Mouse (Mus musculus) liver, embryonic 13.5 days (tissue): ENCODE data around the gene Ccna1. TPM values are rescaled to one million over a fixed set of nuclear protein-coding genes. Genes with fewer than 3 reads are reported as not detected.

ENCODE experiments used
- ATAC-seq: fragments of 200-750 bp; cut with Nextera tagmentation; 2 replicates; pipeline ENCODE4 v1.8.0; 2017; ENCODE audit warnings: low read depth, mild to moderate bottlenecking, moderate number of reproducible peaks, moderate library complexity
- DNase-seq: peaks from one replicate; pipeline ENCODE4 v3.0.0; 2022
- H3K27ac ChIP-seq: fragments of 300-500 bp; sonication (generic); 2 replicates; pipeline ENCODE4 v1.5.1; 2015; ENCODE audit warnings: moderate library complexity, mild to moderate bottlenecking, inconsistent platforms
- H3K27me3 ChIP-seq: fragments of 300-500 bp; sonication (generic); 2 replicates; pipeline ENCODE4 v1.6.1; 2015; ENCODE audit warnings: mild to moderate bottlenecking, inconsistent platforms
- H3K36me3 ChIP-seq: fragments of 300-500 bp; sonication (generic); 2 replicates; pipeline ENCODE4 v1.6.1; 2015; ENCODE audit warnings: mild to moderate bottlenecking, inconsistent platforms
- H3K4me1 ChIP-seq: fragments of 300-500 bp; sonication (generic); replicated peaks from 2 replicates; pipeline ENCODE4 v1.6.1; 2015; ENCODE audit warnings: inconsistent platforms
- H3K4me2 ChIP-seq: fragments of 300-500 bp; sonication (generic); 2 replicates; pipeline ENCODE4 v1.6.1; 2015; ENCODE audit warnings: inconsistent platforms, mild to moderate bottlenecking, moderate library complexity
- H3K4me3 ChIP-seq: fragments of 300-500 bp; sonication (generic); replicated peaks from 2 replicates; pipeline ENCODE4 v1.5.1; 2015; ENCODE audit warnings: mild to moderate bottlenecking, inconsistent platforms
- H3K9ac ChIP-seq: fragments of 300-500 bp; sonication (generic); 2 replicates; pipeline ENCODE4 v1.6.1; 2015; ENCODE audit warnings: mild to moderate bottlenecking, inconsistent platforms
- H3K9me3 ChIP-seq: fragments of 300-500 bp; sonication (generic); replicated peaks from 2 replicates; pipeline ENCODE4 v1.6.1; 2016; ENCODE audit warnings: inconsistent platforms
- WGBS: fragments of 180-500 bp; shearing (Covaris S2); methylation state at CpG from one replicate; pipeline ENCODE4 v1.1.7; 2015; ENCODE audit not compliant: insufficient replicate concordance; 5-methylcytosine and 5-hydroxymethylcytosine counted together
- polyA plus RNA-seq: library from polyadenylated mRNA; unstranded; fragments of >200 nt; fragmentation: Nextera tagmentation; extraction: Ambion mirVana; gene quantifications from 2 replicates; pipeline ENCODE4 v1.2.1, GENCODE M21; 2015

Gene Ccna1
- polyA plus RNA-seq, 1 experiment from 2014 or later: 0.20 TPM

DNA sequence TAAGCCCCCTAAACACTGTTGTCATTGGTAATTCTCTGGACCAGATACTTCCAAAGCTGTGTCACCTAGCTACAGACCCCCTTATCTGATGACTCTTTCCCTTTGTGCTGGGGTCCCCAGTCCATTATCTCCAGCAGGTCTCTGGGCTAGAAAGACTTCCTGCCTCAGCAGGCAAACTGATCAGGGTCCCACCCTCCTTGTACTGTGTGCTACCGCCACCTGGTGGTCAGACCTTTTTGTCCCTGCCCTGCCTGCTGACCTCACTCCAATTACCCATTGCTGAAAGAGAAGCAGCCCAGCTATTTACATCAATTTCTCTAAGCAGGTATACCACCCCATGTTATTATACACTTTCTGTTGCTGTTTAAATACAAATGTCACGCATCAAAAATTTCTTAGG, 9.1 kb upstream of the Ccna1 start:
- Histone ChIP-seq H3K36me3 (no peaks in the 10 kb centered on the region), H3K4me2 (no peak overlapping the region), H3K27me3 (peaks cover 4% of the 10 kb centered on the region; the same call in 1 of the 2 replicates), H3K9me3 (no peaks in the 10 kb centered on the region), H3K4me3 (no peak overlapping the region), H3K4me1 (peaks cover 3% of the 10 kb centered on the region; the same call in 1 of the 2 replicates), H3K9ac (no peak overlapping the region), H3K27ac (no peak overlapping the region)
- WGBS: 2% methylated on average over 2 of the region's 2 CpGs
- ATAC-seq (0 out of 2 replicates have a peak, but pooled peaks have one; percentile 20), DNase-seq (peak; percentile 15)

DNA sequence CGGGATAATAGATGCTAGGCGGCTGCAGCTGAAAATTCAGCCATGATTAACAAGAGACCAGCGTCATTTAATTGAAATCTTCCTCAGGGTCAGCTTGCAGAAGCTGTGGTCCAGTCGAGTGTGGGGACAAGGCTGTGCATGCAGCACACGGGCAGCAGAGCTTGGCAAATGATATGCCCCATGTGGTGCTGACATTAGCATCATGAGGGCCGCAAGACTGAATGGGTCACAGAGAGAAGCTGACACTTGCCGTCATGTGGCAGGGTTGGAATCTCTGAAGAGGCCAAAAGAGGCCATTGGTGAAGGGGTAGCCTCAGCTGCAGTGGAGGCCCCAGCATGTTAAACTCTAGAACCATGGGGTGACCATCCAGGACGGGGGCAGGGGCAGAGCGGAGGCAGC, 7.4 kb upstream of the Ccna1 start:
- 61% methylated on average over 9 of the region's 9 CpGs for WGBS
- ATAC-seq (no peak), DNase-seq (no peak)
- H3K27me3 ChIP-seq: peaks cover 7% of the 10 kb centered on the region; the same call in 1 of the 2 replicates
- H3K4me1 ChIP-seq: peaks cover 3% of the 10 kb centered on the region; the same call in 1 of the 2 replicates
- no peak overlapping the region for H3K4me3 ChIP-seq
- H3K4me2 ChIP-seq: no peak overlapping the region
- H3K36me3 ChIP-seq: no peaks in the 10 kb centered on the region
- H3K9me3 ChIP-seq: no peaks in the 10 kb centered on the region
- H3K9ac ChIP-seq: no peak overlapping the region
- no peak overlapping the region for H3K27ac ChIP-seq

DNA sequence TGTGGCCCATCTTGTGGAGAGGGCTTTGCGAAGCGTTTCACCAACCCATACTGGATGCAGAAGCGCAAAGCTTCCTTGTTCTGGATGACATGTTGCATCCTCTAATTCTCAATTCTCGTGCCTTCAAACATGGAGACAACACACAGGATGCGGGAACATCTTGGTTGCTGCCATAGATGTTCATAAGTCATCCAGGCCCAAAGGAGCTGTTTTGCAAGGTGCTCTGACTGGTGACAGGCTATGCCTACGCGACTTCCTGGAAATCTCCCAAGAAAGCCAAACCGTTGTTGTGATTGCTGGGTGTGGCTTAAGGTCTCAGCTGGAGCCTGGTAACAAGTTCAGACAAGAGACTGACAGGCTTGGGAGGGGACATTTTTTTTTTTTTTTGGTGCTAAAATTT, 1.1 kb upstream of the Ccna1 start:
- H3K27me3 ChIP-seq: peaks cover 36% of the 10 kb centered on the region
- no peaks in the 10 kb centered on the region for H3K9me3 ChIP-seq
- H3K27ac ChIP-seq: no peak overlapping the region
- H3K4me3 ChIP-seq: no peak overlapping the region
- no peak for DNase-seq
- ATAC-seq: no peak
- 45% methylated on average over 8 of the region's 8 CpGs for WGBS
- H3K9ac ChIP-seq: no peak overlapping the region
- H3K4me1 ChIP-seq: 0 out of 2 replicates have a peak, but pooled peaks cover 7% of the 10 kb centered on the region
- H3K36me3 ChIP-seq: no peaks in the 10 kb centered on the region
- no peak overlapping the region for H3K4me2 ChIP-seq

DNA sequence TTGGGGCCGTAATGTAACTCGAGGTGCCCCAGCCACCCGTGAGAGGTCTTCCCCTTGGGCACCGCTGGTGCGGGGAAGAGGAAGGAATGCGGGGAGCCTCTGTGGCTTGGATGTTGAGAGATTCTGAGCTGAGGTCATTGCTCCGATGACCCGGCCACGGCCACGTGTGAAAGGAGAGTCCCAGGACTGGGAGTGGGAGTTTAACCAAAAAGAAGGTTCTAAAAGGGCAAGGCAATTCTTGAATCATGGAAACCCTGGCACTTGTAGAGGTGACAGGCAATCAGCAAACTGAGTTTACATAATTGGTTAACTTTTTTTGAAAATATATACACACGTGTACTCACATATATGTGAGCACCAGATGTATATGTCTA, 433 bp upstream of the Ccna1 start:
- Histone ChIP-seq H3K4me3 (peak overlapping the region; percentile 49), H3K27me3 (peaks cover 36% of the 10 kb centered on the region), H3K27ac (no peak overlapping the region), H3K4me1 (0 out of 2 replicates have a peak, but pooled peaks cover 7% of the 10 kb centered on the region), H3K4me2 (peak overlapping the region; percentile 65), H3K36me3 (no peaks in the 10 kb centered on the region), H3K9me3 (no peaks in the 10 kb centered on the region), H3K9ac (no peak overlapping the region)
- no peak for ATAC-seq
- DNase-seq: no peak
- WGBS: 7% methylated on average over 11 of the region's 11 CpGs

DNA sequence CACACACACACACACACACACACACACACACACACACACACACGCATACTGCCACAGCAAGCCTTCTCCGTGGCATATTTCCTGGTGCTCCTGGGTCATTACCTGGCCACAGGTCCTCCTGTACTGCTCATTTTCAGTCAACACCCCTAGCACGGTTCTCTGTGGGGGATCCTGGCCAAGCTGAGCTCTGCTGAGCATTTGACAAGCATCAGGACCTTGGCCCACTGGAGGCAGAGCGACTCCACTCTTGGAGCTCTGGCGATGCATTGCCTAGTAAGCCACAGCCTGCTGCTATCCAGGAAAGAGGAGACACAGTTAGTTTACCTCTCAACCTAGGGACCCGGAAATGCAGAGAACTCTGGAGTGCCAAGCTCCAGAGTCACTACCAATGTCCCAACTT, 1.1 kb downstream of the Ccna1 start:
- H3K9ac ChIP-seq: no peak overlapping the region
- DNase-seq (no peak), ATAC-seq (no peak)
- 32% methylated on average over 6 of the region's 6 CpGs for WGBS
- peaks cover 33% of the 10 kb centered on the region for H3K27me3 ChIP-seq
- H3K36me3 ChIP-seq: no peaks in the 10 kb centered on the region
- H3K9me3 ChIP-seq: no peaks in the 10 kb centered on the region
- H3K4me1 ChIP-seq: 0 out of 2 replicates have a peak, but pooled peaks cover 7% of the 10 kb centered on the region
- H3K4me2 ChIP-seq: no peak overlapping the region
- no peak overlapping the region for H3K27ac ChIP-seq
- H3K4me3 ChIP-seq: no peak overlapping the region

DNA sequence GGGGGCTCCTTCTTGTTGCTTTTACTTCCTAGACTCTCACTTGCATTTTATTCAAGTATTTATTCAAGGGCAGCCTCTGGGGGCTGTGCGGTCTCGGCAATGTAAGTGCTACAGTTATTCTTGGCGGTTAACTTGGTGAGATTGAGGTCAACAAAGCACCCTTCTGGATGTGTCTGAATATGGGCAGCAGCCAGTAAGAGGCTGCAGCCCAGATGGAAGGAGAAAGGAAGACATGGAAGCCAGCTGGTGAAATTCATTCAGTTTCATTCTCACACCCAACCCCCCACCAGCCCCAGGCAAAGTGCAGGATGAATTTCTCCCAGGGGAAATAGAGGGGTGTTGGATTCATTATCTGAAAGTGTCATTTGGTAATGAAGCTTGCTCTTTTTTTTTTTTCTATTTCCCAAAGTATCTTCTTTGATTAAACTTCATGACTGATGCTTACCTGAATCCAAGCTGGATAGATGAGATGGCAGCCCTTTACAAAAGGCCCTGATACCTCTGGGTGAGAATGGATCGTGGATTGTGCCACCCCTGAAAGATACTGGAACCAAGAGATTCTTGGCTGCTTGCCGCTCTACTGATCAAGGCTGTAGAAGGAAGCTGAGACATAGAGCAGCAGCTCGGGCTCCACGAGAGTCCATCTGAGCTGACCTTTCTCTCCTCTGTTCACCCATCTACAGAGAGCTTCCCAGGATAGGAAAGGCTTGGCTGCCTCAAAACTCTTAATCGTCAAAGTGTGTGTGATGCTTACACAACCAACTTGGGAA, 10.5 kb downstream of the Ccna1 start:
- Histone ChIP-seq H3K4me1 (no peaks in the 10 kb centered on the region), H3K9me3 (no peaks in the 10 kb centered on the region), H3K36me3 (no peaks in the 10 kb centered on the region), H3K27me3 (no peaks in the 10 kb centered on the region), H3K4me2 (no peak overlapping the region), H3K27ac (no peak overlapping the region), H3K9ac (no peak overlapping the region), H3K4me3 (no peak overlapping the region)
- 65% methylated on average over 8 of the region's 8 CpGs for WGBS
- DNase-seq: no peak
- no peak for ATAC-seq

DNA sequence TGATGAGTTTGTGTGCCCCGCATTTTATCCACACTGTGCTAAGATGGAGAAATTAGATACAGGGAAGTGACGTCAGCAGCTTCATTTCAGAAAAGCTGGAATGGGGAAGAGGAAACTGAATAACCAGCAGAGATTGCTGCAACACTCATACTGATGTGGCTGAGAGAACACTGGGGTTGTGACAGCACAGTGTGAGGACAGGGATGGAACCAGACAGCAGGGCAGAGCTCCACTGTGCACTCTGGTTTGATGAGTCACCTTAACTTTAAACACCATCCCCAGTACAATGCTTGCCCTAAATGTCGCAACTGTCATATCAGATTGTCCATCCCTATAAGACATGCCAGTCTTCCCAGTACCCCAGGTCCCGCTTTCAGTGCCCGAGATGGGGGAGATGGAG, 17.7 kb downstream of the Ccna1 start:
- no peak overlapping the region for H3K4me3 ChIP-seq
- H3K27me3 ChIP-seq: no peaks in the 10 kb centered on the region
- no peak overlapping the region for H3K4me2 ChIP-seq
- H3K4me1 ChIP-seq: no peaks in the 10 kb centered on the region
- ATAC-seq (no peak), DNase-seq (no peak)
- H3K9ac ChIP-seq: no peak overlapping the region
- no peaks in the 10 kb centered on the region for H3K36me3 ChIP-seq
- no peak overlapping the region for H3K27ac ChIP-seq
- no peaks in the 10 kb centered on the region for H3K9me3 ChIP-seq
- 61% methylated on average over 5 of the region's 5 CpGs for WGBS

DNA sequence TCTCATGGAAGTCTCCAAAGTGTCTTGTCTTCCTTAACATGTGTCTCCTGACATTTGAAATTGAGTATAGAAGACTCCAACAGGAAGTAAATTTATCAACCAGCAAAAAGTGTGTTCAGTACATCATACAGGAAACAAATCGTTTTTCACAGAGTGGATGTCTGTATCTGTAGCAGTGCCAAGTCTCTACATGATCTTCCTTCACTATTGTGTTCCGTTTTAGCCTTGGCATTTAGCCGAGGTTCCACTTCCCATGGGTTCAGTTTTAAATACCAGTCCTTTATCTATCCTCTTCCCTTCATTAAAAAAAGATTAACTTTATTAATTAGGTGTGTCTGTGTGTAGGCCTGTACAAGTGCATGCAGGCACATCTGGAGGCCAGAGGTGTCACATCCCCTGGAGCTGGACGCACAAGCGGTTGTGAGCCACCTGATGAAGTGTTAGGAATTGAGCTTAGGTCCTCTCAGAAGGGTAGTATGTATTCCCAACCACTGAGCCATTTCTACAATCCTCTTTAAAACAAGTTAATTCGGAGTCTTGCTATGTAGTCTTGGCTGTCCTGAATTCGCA, 27.9 kb downstream of the Ccna1 start:
- Histone ChIP-seq H3K4me3 (no peak overlapping the region), H3K4me1 (no peaks in the 10 kb centered on the region), H3K27ac (no peak overlapping the region), H3K27me3 (no peaks in the 10 kb centered on the region), H3K9ac (no peak overlapping the region), H3K36me3 (no peaks in the 10 kb centered on the region), H3K9me3 (no peaks in the 10 kb centered on the region), H3K4me2 (no peak overlapping the region)
- ATAC-seq (no peak), DNase-seq (no peak)
- WGBS: 62% methylated on average over 7 of the region's 7 CpGs

DNA sequence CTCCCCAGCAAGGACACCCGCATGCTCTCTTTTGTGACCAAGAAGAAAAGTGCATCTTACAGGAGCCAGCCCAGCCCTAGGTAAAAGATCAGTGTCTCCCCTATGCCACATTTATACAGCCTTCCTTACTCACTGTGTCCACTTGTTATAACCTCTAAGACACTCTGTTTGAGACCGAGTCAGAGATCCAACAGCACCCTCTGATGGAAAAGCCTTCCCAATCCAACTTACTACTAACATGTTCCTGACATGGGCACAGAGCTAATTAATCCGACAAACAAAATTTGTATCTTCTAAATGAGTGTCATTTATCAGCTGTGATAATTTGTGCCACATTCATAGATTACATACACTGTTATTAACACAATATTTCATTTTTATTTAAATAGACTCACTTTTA, 29.8 kb downstream of the Ccna1 start:
- Histone ChIP-seq H3K36me3 (no peaks in the 10 kb centered on the region), H3K4me3 (no peak overlapping the region), H3K27me3 (no peaks in the 10 kb centered on the region), H3K9ac (no peak overlapping the region), H3K4me2 (no peak overlapping the region), H3K4me1 (no peaks in the 10 kb centered on the region), H3K27ac (no peak overlapping the region), H3K9me3 (no peaks in the 10 kb centered on the region; the same call in 1 of the 2 replicates)
- no peak for DNase-seq
- no peak for ATAC-seq
- WGBS: 55% methylated on average over 3 of the region's 3 CpGs

DNA sequence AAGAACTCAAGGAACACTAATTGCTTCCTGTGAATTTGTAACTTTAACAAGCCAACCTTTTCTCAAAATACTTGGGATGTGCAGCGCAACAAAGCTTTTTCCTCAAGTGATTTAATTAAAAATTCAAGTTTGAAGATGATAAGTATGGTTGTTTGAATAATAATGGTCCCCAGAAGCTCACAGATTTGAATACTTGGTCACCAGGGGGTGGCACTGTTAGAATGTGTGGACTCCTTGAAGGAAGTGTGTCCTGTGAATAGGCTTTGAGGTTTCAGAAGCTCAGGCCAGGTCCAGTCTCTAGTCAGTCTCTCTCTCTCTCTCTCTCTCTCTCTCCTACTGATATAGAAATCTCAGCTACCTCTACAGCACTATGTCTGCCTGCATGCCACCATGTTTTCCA, 32.0 kb downstream of the Ccna1 start:
- 65% methylated on average over 1 of the region's 1 CpGs for WGBS
- Histone ChIP-seq H3K27me3 (no peaks in the 10 kb centered on the region), H3K4me2 (no peak overlapping the region), H3K4me1 (no peaks in the 10 kb centered on the region), H3K36me3 (no peaks in the 10 kb centered on the region), H3K4me3 (no peak overlapping the region), H3K9me3 (no peaks in the 10 kb centered on the region; the same call in 1 of the 2 replicates), H3K27ac (no peak overlapping the region), H3K9ac (no peak overlapping the region)
- DNase-seq: no peak
- no peak for ATAC-seq

DNA sequence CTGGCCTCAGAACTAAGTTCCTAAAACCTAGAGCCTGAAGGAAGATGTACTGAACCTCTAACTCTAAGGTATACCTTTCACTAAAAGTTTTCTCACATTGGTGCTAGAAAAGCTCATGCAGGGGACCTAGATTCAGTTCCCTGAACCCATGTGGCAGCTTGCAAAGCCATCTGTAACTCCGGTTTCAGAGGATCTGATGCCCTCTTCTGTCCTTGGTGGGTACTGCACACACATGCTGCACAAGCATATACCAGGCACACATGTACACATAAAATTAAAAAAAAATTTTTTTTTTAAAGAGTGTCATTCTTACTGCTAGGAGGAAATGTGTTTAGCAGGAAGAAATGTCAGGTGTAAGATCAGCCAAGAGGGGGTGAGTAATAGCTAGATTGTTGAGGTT, 33.1 kb downstream of the Ccna1 start:
- WGBS: 54% methylated on average over 1 of the region's 1 CpGs
- Histone ChIP-seq H3K27ac (no peak overlapping the region), H3K4me2 (no peak overlapping the region), H3K4me1 (no peaks in the 10 kb centered on the region), H3K9ac (no peak overlapping the region), H3K4me3 (no peak overlapping the region), H3K36me3 (no peaks in the 10 kb centered on the region), H3K27me3 (no peaks in the 10 kb centered on the region), H3K9me3 (no peaks in the 10 kb centered on the region; the same call in 1 of the 2 replicates)
- DNase-seq (no peak), ATAC-seq (no peak)

DNA sequence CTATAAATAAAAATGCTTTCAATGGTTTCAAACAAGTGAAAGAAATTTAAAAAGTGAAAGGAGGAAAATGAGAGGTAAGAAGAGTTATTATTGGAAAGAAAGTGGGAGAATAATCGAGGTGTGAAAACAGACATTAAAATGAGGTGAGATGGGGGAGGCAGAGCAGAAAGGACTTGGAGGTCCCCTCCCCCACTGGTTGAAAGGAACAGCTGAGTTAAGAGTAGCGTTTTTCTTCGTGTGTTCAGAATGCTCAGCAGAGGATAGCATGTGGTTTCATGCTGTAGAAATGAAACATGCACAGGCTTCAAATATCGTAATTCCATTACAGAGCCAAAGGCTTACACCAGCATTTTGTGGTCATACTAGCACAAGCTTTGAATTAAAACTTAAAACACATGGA, 42.8 kb downstream of the Ccna1 start:
- Histone ChIP-seq H3K36me3 (no peaks in the 10 kb centered on the region), H3K9ac (no peak overlapping the region), H3K9me3 (no peaks in the 10 kb centered on the region), H3K4me1 (no peaks in the 10 kb centered on the region), H3K27me3 (no peaks in the 10 kb centered on the region), H3K27ac (no peak overlapping the region), H3K4me3 (no peak overlapping the region), H3K4me2 (no peak overlapping the region)
- WGBS: 43% methylated on average over 4 of the region's 4 CpGs
- ATAC-seq: no peak
- no peak for DNase-seq
